Mouse (Mus musculus) layer of hippocampus, postnatal 14 days (tissue): Measurements from ENCODE around the gene Gm15023. TPM values are rescaled to one million over a fixed set of nuclear protein-coding genes. Genes with fewer than 3 reads are reported as not detected.
"Not testable (repeated sequence)": the region's sequence is repeated elsewhere in the genome, so short reads cannot be mapped to it uniquely, and the experiment has no call there.

Experiments used
- DNase-seq, 2 experiments: peaks; one replicate each; pipeline ENCODE4 v3.0.0; 2021 to 2022; ENCODE audit warnings: low spot score in 2 of 2, mixed read lengths in 1 of 2
- long read RNA-seq, 2 experiments: library from polyadenylated mRNA; stranded (forward); transcript quantifications; one replicate each; pipeline ENCODE4 v2.0.0; 2021
- total RNA-seq, 2 experiments: library from RNA; stranded (reverse); gene quantifications; 2 replicates each; pipeline ENCODE4 v1.2.3; 2021

The Gm15023 gene
- not detected for total RNA-seq
- long read RNA-seq, experiment 1: 0 reads
- long read RNA-seq, experiment 2: 0 reads

GRCm38 (mm10) chrX:135177532-135177931 is at the start of gene Gm15023:
Gm15023 (minus strand) TSS chrX:135177632.
- not testable (repeated sequence) for DNase-seq

- peak; percentile 10 to 28 for DNase-seq
Observed at GRCm38 (mm10) chrX:135210436-135211221, 33.2 kb upstream of the Gm15023 start, which contains the start of gene Tceal6. Tceal6 (minus strand) TSS chrX:135210687.

- peak in 1 of 2 experiments; percentile 7 for DNase-seq
Observed at GRCm38 (mm10) chrX:135209773-135210435, 32.5 kb upstream of the Gm15023 start.

- not testable (repeated sequence) for DNase-seq
Observed at GRCm38 (mm10) chrX:135189924-135190323, 12.5 kb upstream of the Gm15023 start.

GRCm38 (mm10) chrX:135188661-135189060 is 11.2 kb upstream of the Gm15023 start:
- DNase-seq: not testable (repeated sequence)

Other genes with a start within 250 kb of the Gm15023 start
- under 1 TPM in 1 of 2 experiments, not detected in 1; 0.18 TPM for gene Nxf2, start 212.9 kb downstream of the Gm15023 start, total RNA-seq
- 1 to 10 TPM; 6.7 to 8.7 TPM for gene Zmat1, start 168.4 kb downstream of the Gm15023 start, total RNA-seq
- 10 to 100 TPM; 51.9 to 82.1 TPM for gene Tceal6, start 33.1 kb upstream of the Gm15023 start, total RNA-seq
- gene Pramel3, start 124.7 kb upstream of the Gm15023 start, total RNA-seq: not detected
- not detected for gene Gm5128, start 195.7 kb upstream of the Gm15023 start, total RNA-seq